Mouse (Mus musculus) cortical plate, adult 2 months (tissue): ENCODE results near the gene Mettl16. TPM values are rescaled to one million over a fixed set of nuclear protein-coding genes. Genes with fewer than 3 reads are reported as not detected.
A peak's percentile ranks its signal among the peaks of the same experiment; 100 is the strongest.

Experiments used
- H3K27ac ChIP-seq: fragments of 200-500 bp; 2 replicates; pipeline ENCODE4 v1.5.1; 2012; ENCODE audit warnings: low read length, control low read depth, inconsistent platforms; ENCODE audit not compliant: insufficient read depth
- H3K4me1 ChIP-seq: fragments of 200-500 bp; 2 replicates; pipeline ENCODE4 v1.6.1; 2011; ENCODE audit warnings: low read length; ENCODE audit not compliant: control insufficient read depth, insufficient read depth
- H3K4me3 ChIP-seq: fragments of 200-500 bp; 2 replicates; pipeline ENCODE4 v1.5.1; 2011; ENCODE audit warnings: mild to moderate bottlenecking, low read length, control low read depth; ENCODE audit not compliant: insufficient read depth
- CTCF ChIP-seq: fragments of 200-500 bp; IDR thresholded peaks from 2 replicates; pipeline ENCODE4 v1.5.1; 2011; ENCODE audit warnings: mild to moderate bottlenecking, control low read depth, low read length; ENCODE audit not compliant: insufficient read depth; ENCODE audit errors: extremely low read depth
- POLR2A ChIP-seq: fragments of 200-500 bp; IDR thresholded peaks from 2 replicates; pipeline ENCODE4 v1.6.1; 2011; ENCODE audit warnings: mild to moderate bottlenecking, low read length, control low read depth; ENCODE audit not compliant: insufficient read depth; ENCODE audit errors: extremely low read depth
- polyA plus RNA-seq: library from polyadenylated mRNA; depleted of rRNA; stranded (reverse); fragments of >200 nt; gene quantifications from 2 replicates; pipeline ENCODE4 v1.2.3, GENCODE M21; 2012; rRNA removed

The Mettl16 gene
- polyA plus RNA-seq, 1 experiment = 15.1 TPM

GRCm38 (mm10) chr11:74874630-74875029, 104.0 kb downstream of the Mettl16 start:
- peak overlapping the region; percentile 27; the same call in 1 of the 2 replicates for H3K27ac ChIP-seq
- H3K4me1 ChIP-seq = peaks cover 14% of the 10 kb centered on the region
- TF ChIP-seq CTCF (no peak), POLR2A (no peak)
- H3K4me3 ChIP-seq = no peak overlapping the region

GRCm38 (mm10) chr11:74876801-74877200, 106.2 kb downstream of the Mettl16 start:
- TF ChIP-seq CTCF (no peak), POLR2A (peak; percentile 35; the same call in 1 of the 2 replicates)
- peak overlapping the region; percentile 7; the same call in 1 of the 2 replicates for H3K27ac ChIP-seq
- H3K4me1 ChIP-seq = peaks cover 12% of the 10 kb centered on the region
- no peak overlapping the region for H3K4me3 ChIP-seq

Other genes starting within 250 kb of the Mettl16 start
- gene Rap1gap2, start 159.9 kb upstream of the Mettl16 start, polyA plus RNA-seq = 133 and 135 TPM in 2 replicates
- gene Ccdc92b, start 151.2 kb upstream of the Mettl16 start, polyA plus RNA-seq = 22.7 and 23.1 TPM in 2 replicates
- gene Cluh, start 121.3 kb upstream of the Mettl16 start, polyA plus RNA-seq = 51.1 and 52.2 TPM in 2 replicates
- gene Pafah1b1, start 46.2 kb upstream of the Mettl16 start, polyA plus RNA-seq = 177 and 180 TPM in 2 replicates
- gene Mnt, start 60.1 kb downstream of the Mettl16 start, polyA plus RNA-seq = 19.9 and 22.1 TPM in 2 replicates
- 82.7 and 91.9 TPM in 2 replicates for gene Sgsm2, start 126.2 kb downstream of the Mettl16 start, polyA plus RNA-seq
- gene Tsr1, start 127.2 kb downstream of the Mettl16 start, polyA plus RNA-seq = 18.1 and 19.0 TPM in 2 replicates
- 26.9 and 29.2 TPM in 2 replicates for gene Smg6, start 155.0 kb downstream of the Mettl16 start, polyA plus RNA-seq
- 60.0 and 62.7 TPM in 2 replicates for gene Srr, start 155.1 kb downstream of the Mettl16 start, polyA plus RNA-seq